Mouse (Mus musculus): ENCODE data around the gene Wwox. TPM values are rescaled to one million over a fixed set of nuclear protein-coding genes. Genes with fewer than 3 reads are reported as not detected.

Wwox gene
- polyA plus RNA-seq, 1 experiment from 2014 or later: 13.7 TPM

DNA sequence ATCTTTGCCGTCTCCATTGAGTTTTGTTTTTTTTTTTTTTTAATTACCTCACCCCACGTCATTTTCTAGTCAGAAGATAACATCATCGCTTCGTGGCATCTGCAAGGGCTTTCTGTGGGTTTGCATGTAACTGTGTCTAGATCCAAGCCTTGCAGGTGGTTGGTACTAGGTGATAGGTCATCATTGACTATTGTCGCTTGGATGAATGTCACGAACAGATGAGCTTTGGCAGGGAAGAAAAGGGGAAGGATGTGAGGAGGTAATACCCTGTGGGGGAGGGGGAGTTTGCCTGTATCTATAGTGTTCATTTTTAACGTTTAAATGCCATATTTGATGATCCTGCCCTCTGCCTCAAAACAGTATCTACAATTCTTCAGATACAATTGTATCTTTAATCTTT, 223.6 kb downstream of the Wwox start:
- Histone ChIP-seq H3K4me2 (replicated peaks) (no peak overlapping the region), H3K27me3 (0 out of 2 replicates have a peak, but pooled peaks cover 19% of the 10 kb centered on the region), H3K4me1 (0 out of 2 replicates have a peak, but pooled peaks cover 4% of the 10 kb centered on the region), H3K9me3 (replicated peaks) (no peaks in the 10 kb centered on the region), H3K36me3 (no peaks in the 10 kb centered on the region), H3K9ac (no peak overlapping the region), H3K4me3 (replicated peaks) (no peak overlapping the region), H3K27ac (replicated peaks) (no peak overlapping the region)
- 73% methylated on average over 7 of the region's 7 CpGs for WGBS
- no peak for ATAC-seq (ENCODE audit: insufficient number of reproducible peaks, low FRiP score, low TSS enrichment, low read depth)

DNA sequence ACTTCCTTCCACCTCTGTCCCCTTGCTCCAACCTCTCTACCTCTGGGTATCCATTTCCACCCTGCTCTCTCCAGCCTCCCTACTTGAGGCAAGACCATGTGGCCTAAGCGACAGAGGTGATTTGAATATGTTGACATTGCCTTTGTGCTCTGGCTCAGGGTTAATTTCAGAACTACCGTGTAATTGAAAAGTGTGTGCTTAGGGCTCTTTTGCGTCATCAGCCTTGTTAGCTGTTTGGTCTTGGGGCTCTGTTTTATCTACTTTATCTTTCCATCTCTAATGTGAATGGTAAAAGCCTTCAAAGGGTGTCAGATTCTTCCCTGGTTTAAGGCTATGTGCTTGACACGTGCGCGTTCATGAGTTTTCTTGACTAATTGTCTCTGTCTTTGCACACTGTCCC, 226.1 kb downstream of the Wwox start:
- Histone ChIP-seq H3K4me1 (no peaks in the 10 kb centered on the region), H3K36me3 (no peaks in the 10 kb centered on the region), H3K27me3 (0 out of 2 replicates have a peak, but pooled peaks cover 23% of the 10 kb centered on the region), H3K9me3 (replicated peaks) (no peaks in the 10 kb centered on the region), H3K4me2 (replicated peaks) (no peak overlapping the region), H3K9ac (no peak overlapping the region), H3K4me3 (replicated peaks) (no peak overlapping the region), H3K27ac (replicated peaks) (no peak overlapping the region)
- ATAC-seq (ENCODE audit: insufficient number of reproducible peaks, low FRiP score, low TSS enrichment, low read depth): no peak
- 49% methylated on average over 6 of the region's 6 CpGs for WGBS

DNA sequence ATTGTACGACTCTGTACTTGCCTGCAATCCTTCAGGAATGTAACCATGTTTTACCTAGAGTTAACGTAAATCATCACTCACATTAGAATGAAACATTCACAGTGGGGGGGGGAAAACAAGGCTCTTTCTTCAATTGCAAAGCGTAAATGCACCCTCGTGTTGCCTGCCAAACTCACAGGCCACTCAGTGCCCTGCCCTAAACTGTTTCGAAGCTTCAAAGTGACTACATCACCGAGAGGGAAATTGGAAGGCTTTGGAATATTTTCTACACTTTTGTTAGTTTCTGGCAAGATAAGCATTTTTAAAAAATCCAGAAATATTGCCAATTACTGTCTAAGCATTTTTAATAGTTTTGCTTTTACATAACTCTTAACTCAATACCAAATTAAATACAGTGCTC, 231.3 kb downstream of the Wwox start:
- Histone ChIP-seq H3K9me3 (replicated peaks) (no peaks in the 10 kb centered on the region), H3K27me3 (peaks cover 10% of the 10 kb centered on the region; the same call in 1 of the 2 replicates), H3K9ac (no peak overlapping the region), H3K27ac (replicated peaks) (no peak overlapping the region), H3K4me1 (peaks cover 7% of the 10 kb centered on the region; the same call in 1 of the 2 replicates), H3K4me2 (replicated peaks) (no peak overlapping the region), H3K36me3 (no peaks in the 10 kb centered on the region), H3K4me3 (replicated peaks) (no peak overlapping the region)
- no peak for ATAC-seq (ENCODE audit: insufficient number of reproducible peaks, low FRiP score, low TSS enrichment, low read depth)
- WGBS: 60% methylated on average over 6 of the region's 6 CpGs

DNA sequence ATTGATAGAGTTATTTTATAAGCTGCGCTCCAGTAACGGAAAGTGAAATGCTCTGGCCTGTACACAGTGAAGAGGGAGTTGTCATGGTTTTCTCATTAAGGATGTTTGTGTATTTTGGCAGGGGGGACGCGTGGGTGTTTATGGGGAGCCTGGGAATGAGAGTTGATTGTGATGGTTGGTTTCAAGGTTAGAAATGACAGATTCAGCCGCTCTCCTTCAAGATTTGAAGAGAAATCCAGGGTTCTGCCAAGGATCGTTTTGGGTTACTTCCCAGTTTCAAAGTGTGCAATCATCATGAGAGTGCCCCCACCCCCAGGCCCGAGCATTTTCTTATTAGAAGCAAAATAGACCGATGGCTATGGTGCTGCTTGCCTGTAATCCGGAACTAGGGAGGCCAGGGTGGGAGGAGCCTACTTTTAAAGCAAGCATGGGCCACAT, 231.8 kb downstream of the Wwox start:
- no peak overlapping the region for H3K4me2 ChIP-seq (replicated peaks)
- H3K27ac ChIP-seq (replicated peaks): no peak overlapping the region
- no peak overlapping the region for H3K9ac ChIP-seq
- H3K4me1 ChIP-seq: peaks cover 7% of the 10 kb centered on the region; the same call in 1 of the 2 replicates
- H3K36me3 ChIP-seq: no peaks in the 10 kb centered on the region
- H3K9me3 ChIP-seq (replicated peaks): no peaks in the 10 kb centered on the region
- H3K27me3 ChIP-seq: peaks cover 7% of the 10 kb centered on the region; the same call in 1 of the 2 replicates
- H3K4me3 ChIP-seq (replicated peaks): no peak overlapping the region
- ATAC-seq (ENCODE audit: insufficient number of reproducible peaks, low FRiP score, low TSS enrichment, low read depth): peak; percentile 70
- 57% methylated on average over 9 of the region's 9 CpGs for WGBS

DNA sequence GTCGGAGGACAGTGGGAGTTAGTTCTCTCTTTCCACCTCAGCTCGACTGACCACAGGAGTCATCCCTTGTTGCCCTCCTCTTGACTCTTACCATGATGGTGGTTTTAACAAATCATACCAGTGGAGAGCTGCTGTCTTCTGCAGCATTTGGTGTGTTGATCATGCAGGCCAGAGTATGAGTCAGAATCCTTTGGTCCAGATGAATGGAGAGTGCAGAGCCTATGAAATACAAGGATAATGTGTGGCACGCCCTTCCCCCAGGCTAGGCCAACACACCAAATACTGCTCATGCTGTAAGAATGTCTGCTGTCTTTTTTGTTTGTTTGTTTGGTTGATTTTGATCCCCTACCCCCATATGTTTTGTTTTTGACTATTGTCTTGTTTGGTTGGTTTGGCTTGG, 234.0 kb downstream of the Wwox start:
- Histone ChIP-seq H3K4me2 (replicated peaks) (no peak overlapping the region), H3K27me3 (peaks cover 1% of the 10 kb centered on the region; the same call in 1 of the 2 replicates), H3K9ac (no peak overlapping the region), H3K36me3 (no peaks in the 10 kb centered on the region), H3K27ac (replicated peaks) (no peak overlapping the region), H3K4me3 (replicated peaks) (no peak overlapping the region), H3K9me3 (replicated peaks) (no peaks in the 10 kb centered on the region), H3K4me1 (peaks cover 7% of the 10 kb centered on the region; the same call in 1 of the 2 replicates)
- no peak for ATAC-seq (ENCODE audit: insufficient number of reproducible peaks, low FRiP score, low TSS enrichment, low read depth)
- 93% methylated on average over 3 of the region's 3 CpGs for WGBS

DNA sequence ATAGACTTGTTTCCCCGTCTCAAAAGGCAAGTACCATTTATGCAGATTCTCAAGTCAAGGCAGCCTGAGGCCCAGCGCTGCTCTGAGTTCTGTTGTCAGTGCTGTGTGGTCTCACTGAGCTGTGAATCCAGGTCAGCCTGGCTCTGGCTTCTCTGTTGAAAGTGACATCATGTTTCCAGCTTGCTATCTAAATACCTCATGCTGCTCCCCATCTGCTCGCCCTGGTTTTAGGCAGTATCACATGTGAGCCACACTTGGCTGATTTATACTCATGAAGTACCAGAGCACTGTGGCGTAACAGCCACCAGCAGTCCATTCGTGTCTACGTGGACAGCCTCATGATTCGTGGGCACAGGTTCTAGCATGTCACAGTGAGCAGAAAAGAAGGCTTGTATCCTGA, 235.7 kb downstream of the Wwox start:
- no peaks in the 10 kb centered on the region; the same call in 1 of the 2 replicates for H3K27me3 ChIP-seq
- H3K4me2 ChIP-seq (replicated peaks): no peak overlapping the region
- H3K9me3 ChIP-seq (replicated peaks): no peaks in the 10 kb centered on the region
- H3K4me3 ChIP-seq (replicated peaks): no peak overlapping the region
- no peak overlapping the region for H3K27ac ChIP-seq (replicated peaks)
- H3K9ac ChIP-seq: no peak overlapping the region
- H3K36me3 ChIP-seq: no peaks in the 10 kb centered on the region
- 82% methylated on average over 7 of the region's 7 CpGs for WGBS
- peaks cover 7% of the 10 kb centered on the region; the same call in 1 of the 2 replicates for H3K4me1 ChIP-seq
- ATAC-seq (ENCODE audit: insufficient number of reproducible peaks, low FRiP score, low TSS enrichment, low read depth): no peak

DNA sequence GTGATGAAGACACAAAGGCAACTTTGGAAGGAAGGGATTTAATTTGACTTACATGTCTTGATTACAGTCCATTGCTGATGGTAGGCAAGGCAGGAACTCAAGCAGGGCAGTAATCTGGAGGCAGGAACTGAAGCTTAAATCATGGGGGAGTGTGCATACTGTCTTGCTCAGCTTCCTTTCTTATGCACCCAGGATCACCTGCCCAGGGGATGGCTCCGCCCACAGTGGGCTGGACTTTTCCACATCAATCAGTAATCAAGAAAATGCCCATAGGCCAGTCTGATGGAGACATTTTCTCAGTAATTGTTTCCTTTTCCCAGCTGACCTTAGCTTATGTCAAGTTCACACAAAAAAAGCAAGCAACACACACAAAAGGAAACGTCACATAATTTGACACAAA, 237.5 kb downstream of the Wwox start:
- ATAC-seq (ENCODE audit: insufficient number of reproducible peaks, low FRiP score, low TSS enrichment, low read depth): no peak

DNA sequence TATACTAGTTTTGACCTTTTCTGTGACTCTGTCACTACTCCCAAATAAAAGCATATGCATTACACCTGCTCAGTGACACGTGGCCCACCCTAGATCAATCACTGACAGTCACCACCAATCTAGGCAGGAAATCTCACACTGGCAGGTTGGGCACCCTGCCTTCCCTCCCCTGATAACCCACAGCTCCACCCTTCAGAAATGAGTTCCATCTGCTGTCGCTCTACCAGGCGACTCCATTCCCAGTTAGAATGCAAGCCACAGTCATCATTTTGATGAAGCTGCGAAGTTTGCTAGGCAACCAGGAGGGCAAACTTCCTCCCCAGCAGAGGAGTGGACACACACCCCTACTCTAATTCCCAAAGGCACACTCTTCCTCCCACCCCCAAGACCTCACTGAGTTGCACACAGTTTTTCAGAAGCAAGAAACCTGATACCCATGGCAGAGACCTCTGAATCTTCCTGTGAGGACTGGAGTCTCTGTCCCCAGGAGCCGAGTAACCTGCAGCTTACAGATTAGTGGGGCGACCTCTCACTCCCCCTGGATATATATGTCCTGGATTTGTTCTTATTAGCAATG, 238.2 kb downstream of the Wwox start:
- Histone ChIP-seq H3K4me2 (replicated peaks) (no peak overlapping the region), H3K4me1 (peaks cover 11% of the 10 kb centered on the region), H3K4me3 (replicated peaks) (no peak overlapping the region), H3K9me3 (replicated peaks) (no peaks in the 10 kb centered on the region), H3K9ac (no peak overlapping the region), H3K36me3 (no peaks in the 10 kb centered on the region), H3K27me3 (no peaks in the 10 kb centered on the region; the same call in 1 of the 2 replicates), H3K27ac (replicated peaks) (no peak overlapping the region)
- 39% methylated on average over 6 of the region's 6 CpGs for WGBS
- ATAC-seq (ENCODE audit: insufficient number of reproducible peaks, low FRiP score, low TSS enrichment, low read depth): no peak

More for the DNA sequence above, 237.5 kb downstream of the Wwox start:
- Histone ChIP-seq H3K4me3 (replicated peaks) (no peak overlapping the region), H3K9me3 (replicated peaks) (no peaks in the 10 kb centered on the region), H3K27ac (replicated peaks) (no peak overlapping the region), H3K9ac (no peak overlapping the region), H3K36me3 (no peaks in the 10 kb centered on the region), H3K27me3 (no peaks in the 10 kb centered on the region; the same call in 1 of the 2 replicates), H3K4me1 (peaks cover 8% of the 10 kb centered on the region), H3K4me2 (replicated peaks) (no peak overlapping the region)
- WGBS: 77% methylated on average over 2 of the region's 2 CpGs

DNA sequence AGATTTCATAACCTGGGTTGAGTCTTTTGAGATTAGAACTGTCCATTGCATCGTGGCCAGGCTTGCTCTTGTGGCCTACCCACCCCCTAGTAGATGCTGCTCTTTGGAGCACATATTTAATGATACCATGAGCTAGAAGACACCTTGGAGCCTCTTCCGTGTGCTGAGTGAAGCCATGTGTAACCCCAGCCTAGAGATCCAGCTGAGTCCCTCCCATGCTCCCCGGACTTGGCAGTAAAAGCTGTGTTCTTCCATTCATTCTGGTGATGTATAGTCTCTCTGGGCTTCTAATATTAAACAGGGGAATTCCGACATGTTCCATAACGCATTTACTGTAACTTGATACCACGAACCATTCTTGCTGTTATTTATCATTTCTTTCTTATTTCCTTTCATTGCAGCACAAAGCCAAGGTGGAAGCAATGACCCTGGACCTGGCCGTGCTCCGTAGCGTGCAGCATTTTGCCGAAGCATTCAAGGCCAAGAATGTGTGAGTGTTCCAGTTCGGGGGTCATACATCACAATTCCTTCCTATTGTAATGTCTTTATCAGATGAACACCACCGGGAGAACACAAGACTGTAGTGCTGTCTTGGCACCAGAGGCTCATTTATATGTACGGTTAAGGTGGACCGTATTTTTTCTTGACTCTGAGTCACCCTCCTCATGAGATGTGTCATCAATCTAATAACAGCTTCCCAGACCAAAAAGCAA, 240.1 kb downstream of the Wwox start:
- no peak for ATAC-seq (ENCODE audit: insufficient number of reproducible peaks, low FRiP score, low TSS enrichment, low read depth)

DNA sequence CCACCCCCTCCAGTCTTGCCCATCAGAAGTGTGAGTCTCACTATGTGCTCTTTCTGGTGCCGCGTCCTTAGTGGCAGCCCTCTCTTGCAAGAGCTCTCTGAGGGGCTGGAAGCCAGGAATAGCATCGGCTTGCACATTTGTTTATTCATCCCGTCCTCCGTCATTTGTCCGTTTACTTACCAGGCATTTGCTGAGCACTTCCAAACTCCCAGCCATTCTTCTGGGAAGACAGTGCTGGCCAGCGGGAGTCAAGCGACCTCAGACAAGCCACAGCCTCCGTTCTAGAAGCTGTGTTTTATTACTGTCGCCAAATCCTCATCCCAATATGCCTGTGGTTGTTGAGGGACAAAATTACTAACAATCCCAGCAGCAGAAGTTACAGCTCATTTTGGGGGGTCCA, 241.7 kb downstream of the Wwox start:
- Histone ChIP-seq H3K9me3 (replicated peaks) (no peaks in the 10 kb centered on the region), H3K36me3 (no peaks in the 10 kb centered on the region), H3K4me1 (peaks cover 11% of the 10 kb centered on the region), H3K27me3 (no peaks in the 10 kb centered on the region), H3K9ac (no peak overlapping the region), H3K27ac (replicated peaks) (no peak overlapping the region), H3K4me2 (replicated peaks) (no peak overlapping the region), H3K4me3 (replicated peaks) (no peak overlapping the region)
- ATAC-seq (ENCODE audit: insufficient number of reproducible peaks, low FRiP score, low TSS enrichment, low read depth): no peak
- WGBS: 60% methylated on average over 10 of the region's 10 CpGs

More for the DNA sequence above, 240.1 kb downstream of the Wwox start:
- no peak overlapping the region for H3K9ac ChIP-seq
- no peaks in the 10 kb centered on the region for H3K9me3 ChIP-seq (replicated peaks)
- no peaks in the 10 kb centered on the region; the same call in 1 of the 2 replicates for H3K27me3 ChIP-seq
- 57% methylated on average over 14 of the region's 14 CpGs for WGBS
- peaks cover 11% of the 10 kb centered on the region for H3K4me1 ChIP-seq
- no peak overlapping the region for H3K27ac ChIP-seq (replicated peaks)
- H3K4me2 ChIP-seq (replicated peaks): no peak overlapping the region
- H3K36me3 ChIP-seq: no peaks in the 10 kb centered on the region
- no peak overlapping the region for H3K4me3 ChIP-seq (replicated peaks)

DNA sequence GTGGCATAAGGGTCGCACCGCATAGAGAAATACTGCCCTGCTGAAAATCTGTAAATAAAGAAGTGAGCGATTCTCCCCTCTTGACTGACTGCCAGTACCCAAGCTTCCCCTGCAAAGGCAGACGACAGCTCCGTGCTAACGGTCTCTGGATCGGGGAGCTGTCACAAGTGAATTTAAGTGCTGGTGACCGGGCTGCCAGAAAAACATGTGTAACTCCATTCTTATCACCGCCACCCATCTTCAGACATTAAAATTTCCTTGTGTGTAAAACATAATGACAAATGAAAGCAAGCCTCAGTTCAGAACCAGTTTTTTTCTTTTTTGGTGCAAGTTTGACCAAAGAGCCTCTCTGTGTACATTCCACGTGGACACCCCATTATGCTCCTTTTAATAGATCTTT, 242.7 kb downstream of the Wwox start:
- ATAC-seq (ENCODE audit: insufficient number of reproducible peaks, low FRiP score, low TSS enrichment, low read depth): no peak
- Histone ChIP-seq H3K4me2 (replicated peaks) (no peak overlapping the region), H3K36me3 (no peaks in the 10 kb centered on the region), H3K4me3 (replicated peaks) (no peak overlapping the region), H3K9me3 (replicated peaks) (no peaks in the 10 kb centered on the region), H3K9ac (no peak overlapping the region), H3K4me1 (peaks cover 11% of the 10 kb centered on the region), H3K27ac (replicated peaks) (no peak overlapping the region), H3K27me3 (no peaks in the 10 kb centered on the region)
- 66% methylated on average over 10 of the region's 10 CpGs for WGBS

All from embryonic facial prominence, embryonic 15.5 days (tissue).